Mouse (Mus musculus) central nervous system, embryonic 18 days (tissue): ENCODE results near the gene Slc40a1. TPM values are rescaled to one million over a fixed set of nuclear protein-coding genes. Genes with fewer than 3 reads are reported as not detected.

Experiments
- polyA plus RNA-seq: library from polyadenylated mRNA; depleted of rRNA; stranded (reverse); fragments of >200 nt; gene quantifications from 2 replicates; pipeline ENCODE4 v1.2.3, GENCODE M21; 2012; rRNA removed

The Slc40a1 gene
- polyA plus RNA-seq = 10.9 and 12.0 TPM in 2 replicates

GRCm38 (mm10) chr1:45926393-45926763, at the start of gene Slc40a1:
Gene Slc40a1 (minus strand): TSS chr1:45926523.

GRCm38 (mm10) chr1:45890173-45890572, 36.1 kb downstream of the Slc40a1 start, which contains the start of gene Gm5269:
Gene Gm5269 (minus strand): TSS chr1:45890273.

Other genes with a start within 250 kb of the Slc40a1 start
- 54.3 and 57.0 TPM in 2 replicates for gene Wdr75, start 131.4 kb downstream of the Slc40a1 start, polyA plus RNA-seq
- gene Gm5269, start 36.2 kb downstream of the Slc40a1 start, polyA plus RNA-seq = not detected in 2 replicates
- gene Dnah7b, start 139.8 kb upstream of the Slc40a1 start, polyA plus RNA-seq = 9.3 and 10.7 TPM in 2 replicates